20 mouse cellular contexts compared by ENCODE assay signal in genomic region chr1:119479641-119480040, GRCm38 (mm10). TPM values are rescaled to one million over a fixed set of nuclear protein-coding genes. Genes with fewer than 3 reads are reported as not detected.
A peak's percentile ranks its signal among the peaks of the same experiment; 100 is the strongest.
DNase-seq lines count a peak whose midpoint lies in the region; ATAC-seq and TF ChIP-seq lines count a peak whose summit lies in the region.
"Had no signal": no experiment of that assay in that cellular context is flagged by ENCODE, and none has a peak within 500 bp of the region (broad histone marks: within the 10 kb centered on the region; RNA-seq: fewer than 3 reads in every experiment).

No protein-coding gene starts in this region.

- H3K79me2 ChIP-seq in liver, adult 2 months (ENCODE audit: control insufficient read depth, insufficient read depth, low read length) = peaks cover 3% of the 10 kb centered on the region; the same call in 1 of the 2 replicates

- no peak overlapping the region for H3K27ac ChIP-seq in liver, adult 2 months (replicated peaks; ENCODE audit: insufficient read depth, low read depth, low read length)
- no peak overlapping the region for H3K27ac ChIP-seq in liver, embryonic 12.5 days
- H3K27ac ChIP-seq: embryonic facial prominence, embryonic 13.5 days; embryonic facial prominence, embryonic 15.5 days; forebrain, embryonic 10.5 days; forebrain, embryonic 12.5 days had no signal

- peaks cover 12% of the 10 kb centered on the region for H3K36me3 ChIP-seq in liver, adult 2 months (ENCODE audit: control insufficient read depth, insufficient read depth, low read length)
- H3K36me3 ChIP-seq in liver, embryonic 12.5 days = peaks cover 49% of the 10 kb centered on the region

- no peak overlapping the region for H3K9ac ChIP-seq in liver, adult 2 months (ENCODE audit: low read depth, low read length)
- H3K9ac ChIP-seq in liver, embryonic 12.5 days = no peak overlapping the region
- H3K9ac ChIP-seq: embryonic facial prominence, embryonic 13.5 days; embryonic facial prominence, embryonic 15.5 days; forebrain, embryonic 12.5 days had no signal

- no peak overlapping the region for H3K4me2 ChIP-seq in liver, embryonic 12.5 days
- H3K4me2 ChIP-seq: embryonic facial prominence, embryonic 13.5 days; embryonic facial prominence, embryonic 15.5 days; forebrain, embryonic 12.5 days had no signal

- peak; percentile 45 for DNase-seq in adrenal gland, adult 8-10 months
- no peak for DNase-seq in adrenal gland, postnatal 25 days
- peak; percentile 52 for DNase-seq in liver, adult 2 months (ENCODE audit: extremely low read depth, low read depth, low spot score)
- DNase-seq: cerebellum, adult 11 months; cerebellum, adult 18-20 months; cerebellum, adult 8-10 months; cerebellum, adult 9-11 months; cerebellum, postnatal 14 days; cerebellum, postnatal 36 days; embryo, embryonic 11 days had no signal

- TF ChIP-seq POLR2A in liver, adult 2 months (IDR thresholded peaks at IDR 0.05; ENCODE audit: extremely low read depth, insufficient read depth, low read length) = no peak

- H3K27me3 ChIP-seq in liver, adult 2 months (ENCODE audit: control insufficient read depth, insufficient read depth, low read length) = no peaks in the 10 kb centered on the region
- H3K27me3 ChIP-seq in liver, embryonic 12.5 days (replicated peaks) = peaks cover 5% of the 10 kb centered on the region; the same call in 1 of the 2 replicates
- H3K27me3 ChIP-seq: embryonic facial prominence, embryonic 13.5 days; embryonic facial prominence, embryonic 15.5 days; forebrain, embryonic 12.5 days had no signal

- WGBS in liver, adult 2 months = 31% methylated on average over 4 of the region's 4 CpGs
- 50% methylated on average over 4 of the region's 4 CpGs for WGBS in liver, embryonic 12.5 days (ENCODE audit: insufficient replicate concordance)

- no peak overlapping the region for H3K4me3 ChIP-seq in liver, adult 2 months (ENCODE audit: insufficient read depth, low read depth, low read length)
- H3K4me3 ChIP-seq in liver, embryonic 12.5 days = no peak overlapping the region
- H3K4me3 ChIP-seq: embryonic facial prominence, embryonic 13.5 days; embryonic facial prominence, embryonic 15.5 days; erythroblast, embryonic 14.5 days; forebrain, embryonic 10.5 days; forebrain, embryonic 12.5 days had no signal

- TF ChIP-seq CTCF in liver, adult 2 months (IDR thresholded peaks at IDR 0.05; ENCODE audit: low read depth, low read length) = no peak

- peaks cover 3% of the 10 kb centered on the region; the same call in 1 of the 2 replicates for H3K4me1 ChIP-seq in liver, adult 2 months (ENCODE audit: control insufficient read depth, insufficient read depth, low read length)
- peaks cover 17% of the 10 kb centered on the region for H3K4me1 ChIP-seq in liver, embryonic 12.5 days
- H3K4me1 ChIP-seq: embryonic facial prominence, embryonic 15.5 days; forebrain, embryonic 12.5 days had no signal

- H3K9me3 ChIP-seq in liver, embryonic 12.5 days (replicated peaks) = no peaks in the 10 kb centered on the region
- H3K9me3 ChIP-seq: embryonic facial prominence, embryonic 13.5 days; embryonic facial prominence, embryonic 15.5 days; forebrain, embryonic 10.5 days; forebrain, embryonic 12.5 days had no signal

- ATAC-seq in liver, embryonic 12.5 days = no peak
- ATAC-seq: forebrain, embryonic 14.5 days; forebrain, embryonic 16.5 days had no signal

RNA-seq across cellular contexts. Expression of gene Ralb, which starts 25.0 kb away (rescaled TPM):
- 10 to 100 TPM; 61.0 to 78.5 (median 64.7) TPM for total RNA-seq in adrenal gland, adult 8-10 months (2022)
- 66.4 and 76.2 TPM in 2 replicates for total RNA-seq in adrenal gland, postnatal 25 days (2021)
- 12.8 and 14.8 TPM in 2 replicates for total RNA-seq in liver, adult 2 months (2014; rRNA removed)
- 9.0 and 9.3 TPM in 2 replicates for polyA plus RNA-seq in liver, adult 2 months (2012; rRNA removed)
- polyA plus RNA-seq in liver, embryonic 12.5 days (2016; fragmentation: Nextera tagmentation; extraction: Ambion mirVana) = 58.2 and 58.8 TPM in 2 replicates

RNA-seq across cellular contexts. Expression of gene Tmem185b, which starts 46.3 kb away (rescaled TPM):
- 10 to 100 TPM; 26.0 to 35.3 (median 29.8) TPM for total RNA-seq in adrenal gland, adult 8-10 months (2022)
- total RNA-seq in adrenal gland, postnatal 25 days (2021) = 21.6 and 30.7 TPM in 2 replicates
- total RNA-seq in liver, adult 2 months (2014; rRNA removed) = 6.6 and 7.4 TPM in 2 replicates
- polyA plus RNA-seq in liver, adult 2 months (2012; rRNA removed) = 12.6 and 14.2 TPM in 2 replicates
- 11.6 and 11.7 TPM in 2 replicates for polyA plus RNA-seq in liver, embryonic 12.5 days (2016; fragmentation: Nextera tagmentation; extraction: Ambion mirVana)

RNA-seq across cellular contexts. Expression of gene Inhbb, which starts 57.6 kb away (rescaled TPM):
- 1 to 10 TPM; 4.0 to 4.5 (median 4.2) TPM for total RNA-seq in adrenal gland, adult 8-10 months (2022)
- total RNA-seq in adrenal gland, postnatal 25 days (2021) = 1.7 and 2.0 TPM in 2 replicates
- 0.37 and 1.0 TPM in 2 replicates for total RNA-seq in liver, adult 2 months (2014; rRNA removed)
- 0.36 and 0.42 TPM in 2 replicates for polyA plus RNA-seq in liver, adult 2 months (2012; rRNA removed)
- polyA plus RNA-seq in liver, embryonic 12.5 days (2016; fragmentation: Nextera tagmentation; extraction: Ambion mirVana) = 0.17 and 0.24 TPM in 2 replicates
- total RNA-seq: common myeloid progenitor, adult 5-6 weeks; MEL had no signal
